ENCODE assay signal across 24 mouse cellular contexts in the genomic region with DNA sequence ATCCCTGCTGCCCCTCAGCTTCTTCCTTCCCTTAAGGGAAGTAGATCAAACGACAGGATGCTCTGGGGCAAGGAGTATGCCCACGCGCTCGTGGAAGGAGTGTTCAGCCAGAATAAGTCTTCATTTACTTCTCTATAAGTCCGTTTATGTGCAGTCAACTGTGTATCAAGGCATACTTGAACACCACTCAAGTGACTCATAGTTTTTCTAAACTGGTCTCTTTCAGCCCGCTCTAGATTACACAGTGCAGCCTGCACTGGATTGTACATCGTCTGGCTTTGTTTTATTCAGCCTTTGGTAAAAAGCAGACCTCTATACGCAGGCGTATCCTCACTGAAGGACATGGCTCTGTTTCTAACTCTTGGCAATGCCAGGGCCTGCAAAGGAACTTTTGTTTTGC. TPM values are rescaled to one million over a fixed set of nuclear protein-coding genes. Genes with fewer than 3 reads are reported as not detected.
A peak's percentile ranks its signal among the peaks of the same experiment; 100 is the strongest.
DNase-seq lines count a peak whose midpoint lies in the region; ATAC-seq and TF ChIP-seq lines count a peak whose summit lies in the region.
"Had no signal": no experiment of that assay in that cellular context is flagged by ENCODE, and none has a peak within 500 bp of the region (broad histone marks: within the 10 kb centered on the region; RNA-seq: fewer than 3 reads in every experiment).

No protein-coding gene starts in this region.

- no peak overlapping the region for H3K4me3 ChIP-seq in lung, postnatal 0 days (ENCODE audit: low read depth, low read length)
- H3K4me3 ChIP-seq in limb, embryonic 10.5 days = no peak overlapping the region
- H3K4me3 ChIP-seq: embryonic facial prominence, embryonic 10.5 days; embryonic facial prominence, embryonic 12.5 days; forebrain, embryonic 13.5 days; forebrain, embryonic 15.5 days had no signal

- no peak for TF ChIP-seq CTCF in lung, postnatal 0 days (IDR thresholded peaks at IDR 0.05)

- DNase-seq in frontal cortex, adult 2 months (ENCODE audit: extremely low spot score in 1 of 2, low spot score in 1 of 2) = no peak
- DNase-seq in lung, postnatal 0 days (ENCODE audit: low spot score) = peak; percentile 15
- no peak for DNase-seq in lung, postnatal 14 days
- peak; percentile 23 for DNase-seq in limb, embryonic 10.5 days (ENCODE audit: low spot score)
- DNase-seq in right cerebral cortex, postnatal 14 days = no peak
- DNase-seq: adrenal gland, adult 8-10 months; adrenal gland, postnatal 14 days; adrenal gland, postnatal 36 days; B cell, adult 2 months; cerebellum, adult 11-12 months; cerebellum, adult 2 months; cerebellum, adult 9-10 months; cerebellum, postnatal 10 days; cerebellum, postnatal 25 days; forebrain, postnatal 0 days had no signal

- H3K4me1 ChIP-seq in lung, postnatal 0 days (ENCODE audit: insufficient read depth, low read depth, low read length) = no peaks in the 10 kb centered on the region
- no peaks in the 10 kb centered on the region for H3K4me1 ChIP-seq in limb, embryonic 10.5 days
- H3K4me1 ChIP-seq: embryonic facial prominence, embryonic 10.5 days; embryonic facial prominence, embryonic 12.5 days; forebrain, embryonic 13.5 days; forebrain, embryonic 15.5 days had no signal

- no peaks in the 10 kb centered on the region for H3K36me3 ChIP-seq in lung, postnatal 0 days (ENCODE audit: insufficient read depth, low read length)
- peaks cover 16% of the 10 kb centered on the region for H3K36me3 ChIP-seq in limb, embryonic 10.5 days
- H3K36me3 ChIP-seq: embryonic facial prominence, embryonic 10.5 days; embryonic facial prominence, embryonic 12.5 days; forebrain, embryonic 15.5 days; G1E had no signal

- no peaks in the 10 kb centered on the region for H3K27me3 ChIP-seq in lung, postnatal 0 days (replicated peaks; ENCODE audit: insufficient read depth, low read length)
- H3K27me3 ChIP-seq in limb, embryonic 10.5 days (ENCODE audit: low read depth, poor library complexity, severe bottlenecking) = no peaks in the 10 kb centered on the region
- H3K27me3 ChIP-seq: CH12.LX; embryonic facial prominence, embryonic 12.5 days; forebrain, embryonic 13.5 days; forebrain, embryonic 15.5 days had no signal

- H3K4me2 ChIP-seq in lung, postnatal 0 days (replicated peaks; ENCODE audit: low read depth, low read length) = no peak overlapping the region
- H3K4me2 ChIP-seq: embryonic facial prominence, embryonic 12.5 days; forebrain, embryonic 13.5 days; forebrain, embryonic 15.5 days had no signal

- no peak overlapping the region for H3K9ac ChIP-seq in lung, postnatal 0 days (replicated peaks; ENCODE audit: low read depth)
- H3K9ac ChIP-seq: embryonic facial prominence, embryonic 12.5 days; forebrain, embryonic 13.5 days; forebrain, embryonic 15.5 days; forebrain, postnatal 0 days had no signal

- no peak for TF ChIP-seq EP300 in lung, postnatal 0 days (IDR thresholded peaks at IDR 0.05)

- 58% methylated on average over 9 of the region's 9 CpGs for WGBS in lung, postnatal 0 days
- WGBS in limb, embryonic 10.5 days = 90% methylated on average over 9 of the region's 9 CpGs

- H3K9me3 ChIP-seq in lung, postnatal 0 days (ENCODE audit: low read length) = no peaks in the 10 kb centered on the region
- H3K9me3 ChIP-seq in limb, embryonic 10.5 days (replicated peaks) = no peaks in the 10 kb centered on the region
- H3K9me3 ChIP-seq: embryonic facial prominence, embryonic 10.5 days; forebrain, embryonic 13.5 days; forebrain, embryonic 15.5 days had no signal

- ATAC-seq in frontal cortex, adult (ENCODE audit: low TSS enrichment) = 0 out of 2 replicates have a peak, but pooled peaks have one; percentile 20
- ATAC-seq in lung, postnatal 0 days = peak; percentile 52; the same call in 1 of the 2 replicates
- ATAC-seq: activated CD4-positive, CD25-positive, alpha-beta regulatory T cell, adult 4 months; CD4-positive, CD25-positive, alpha-beta regulatory T cell, adult 4 months; forebrain, embryonic 13.5 days; forebrain, embryonic 15.5 days; forebrain, postnatal 0 days had no signal

- no peak overlapping the region for H3K27ac ChIP-seq in lung, postnatal 0 days (ENCODE audit: low read length)
- 0 out of 2 replicates have a peak overlapping the region, but pooled peaks have one; percentile 36 for H3K27ac ChIP-seq in limb, embryonic 10.5 days
- H3K27ac ChIP-seq: embryonic facial prominence, embryonic 10.5 days; embryonic facial prominence, embryonic 12.5 days; forebrain, embryonic 13.5 days; forebrain, embryonic 15.5 days had no signal

RNA-seq across cellular contexts. Expression of a gene that starts 46.7 kb away (rescaled TPM):
- polyA plus RNA-seq in frontal cortex, adult 2 months (2012; rRNA removed) = 2.2 and 3.1 TPM in 2 replicates
- 9.0 and 10.2 TPM in 2 replicates for polyA plus RNA-seq in lung, postnatal 0 days (2015; fragmentation: Nextera tagmentation; extraction: Ambion mirVana)
- polyA plus RNA-seq in limb, embryonic 10.5 days (2016; fragmentation: Nextera tagmentation; extraction: Ambion mirVana) = 18.1 and 35.8 TPM in 2 replicates
- polyA plus RNA-seq: activated CD4-positive, CD25-positive, alpha-beta regulatory T cell, adult 4 months; CD4-positive, CD25-positive, alpha-beta regulatory T cell, adult 4 months; G1E had no signal

Comparison
In these comparisons a context has a peak if more than half of its experiments do, and no peak if none do; other contexts are left out.
1. DNase-seq: peak in lung, postnatal 0 days (single experiment) and limb, embryonic 10.5 days (single experiment); none in frontal cortex, adult 2 months (0 of 2), lung, postnatal 14 days (single experiment) and right cerebral cortex, postnatal 14 days (single experiment).